In the genomic region with DNA sequence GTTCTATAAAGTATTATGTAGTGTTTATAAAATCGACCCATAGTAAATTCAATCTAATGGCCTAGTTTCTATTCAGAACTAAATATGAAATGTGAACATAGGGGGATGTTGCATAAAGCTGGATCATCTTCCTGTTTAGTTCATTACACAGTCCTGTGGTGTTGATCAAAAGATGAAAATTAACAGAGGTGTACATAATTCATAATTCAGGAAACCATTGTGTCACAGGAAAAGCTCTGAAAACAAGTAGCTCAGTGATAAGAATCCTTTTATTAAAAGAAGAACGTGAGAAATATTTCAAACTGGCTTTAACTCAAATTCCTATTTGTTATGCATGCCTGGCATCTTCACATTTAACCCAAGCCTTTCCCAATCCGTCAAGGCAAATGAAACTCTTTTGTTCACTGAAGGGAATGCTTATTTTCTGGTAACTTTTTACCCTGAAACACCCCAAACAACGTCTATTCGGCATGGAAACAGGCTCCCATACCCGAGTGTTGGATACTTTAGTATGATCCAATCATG, we compare ENCODE assay signal across 9 mouse cellular contexts.
A peak's percentile ranks its signal among the peaks of the same experiment; 100 is the strongest.
DNase-seq lines count a peak whose midpoint lies in the region; ATAC-seq and TF ChIP-seq lines count a peak whose summit lies in the region.
"Had no signal": no experiment of that assay in that cellular context is flagged by ENCODE, and none has a peak within 500 bp of the region (broad histone marks: within the 10 kb centered on the region; RNA-seq: fewer than 3 reads in every experiment).

No protein-coding gene starts in this region.

- no peaks in the 10 kb centered on the region for H3K36me3 ChIP-seq in midbrain, embryonic 11.5 days (ENCODE audit: control insufficient read depth, insufficient read depth, low read length)

- H3K4me1 ChIP-seq in brown adipose tissue, adult 24 weeks (ENCODE audit: control insufficient read depth, insufficient read depth, insufficient read length, low read length) = peaks cover 3% of the 10 kb centered on the region; the same call in 1 of the 2 replicates
- H3K4me1 ChIP-seq in midbrain, embryonic 11.5 days (ENCODE audit: control insufficient read depth, insufficient read depth, low read length) = peaks cover 5% of the 10 kb centered on the region; the same call in 1 of the 2 replicates

- no peak overlapping the region for H3K9ac ChIP-seq in midbrain, embryonic 11.5 days (ENCODE audit: low read length)

- TF ChIP-seq CTCF in gastrocnemius, adult 2 months (IDR thresholded peaks at IDR 0.05) = no peak
- no peak for TF ChIP-seq CTCF in layer of hippocampus, adult 2 months (conservative IDR thresholded peaks at IDR 0.05)

- peak overlapping the region; percentile 77 for H3K4me3 ChIP-seq in gastrocnemius, adult 2 months
- peak overlapping the region; percentile 41 for H3K4me3 ChIP-seq in layer of hippocampus, adult 2 months
- peak overlapping the region; percentile 24 for H3K4me3 ChIP-seq in brown adipose tissue, adult 24 weeks (ENCODE audit: insufficient read depth, low read depth, low read length)
- H3K4me3 ChIP-seq in midbrain, embryonic 11.5 days (ENCODE audit: low read depth, low read length) = no peak overlapping the region

- H3K9me3 ChIP-seq in midbrain, embryonic 11.5 days (ENCODE audit: control insufficient read depth, low read length) = no peaks in the 10 kb centered on the region

- H3K4me2 ChIP-seq in midbrain, embryonic 11.5 days = no peak overlapping the region

- intact Hi-C loops in gastrocnemius, adult 2 months (cut with DNase I) = no loop called here

- H3K27ac ChIP-seq in gastrocnemius, adult 2 months = peak overlapping the region; percentile 92
- peak overlapping the region; percentile 33 for H3K27ac ChIP-seq in layer of hippocampus, adult 2 months
- H3K27ac ChIP-seq in brown adipose tissue, adult 24 weeks (replicated peaks; ENCODE audit: low read depth, low read length) = peak overlapping the region; percentile 70
- no peak overlapping the region for H3K27ac ChIP-seq in midbrain, embryonic 11.5 days (ENCODE audit: low read depth, low read length)

- no peak for ATAC-seq in midbrain, embryonic 11.5 days (ENCODE audit: low FRiP score)

- DNase-seq in gastrocnemius, adult 2 months = no peak
- DNase-seq in gastrocnemius, postnatal 10 days = no peak
- no peak for DNase-seq in layer of hippocampus, adult 2 months (ENCODE audit: low spot score in 2 of 2)
- no peak for DNase-seq in layer of hippocampus, adult 18-20 months (ENCODE audit: low spot score in 2 of 2)
- DNase-seq in midbrain, embryonic 11.5 days (ENCODE audit: low spot score, missing footprints) = peak; percentile 41
- no peak for DNase-seq in gastrocnemius, adult 8-10 months (ENCODE audit: low spot score in 2 of 2)
- no peak for DNase-seq in yolk sac, embryonic 10.5 days (ENCODE audit: low spot score)
- DNase-seq: right cerebral cortex, postnatal 4 days had no signal

- no peaks in the 10 kb centered on the region for H3K27me3 ChIP-seq in midbrain, embryonic 11.5 days (ENCODE audit: control insufficient read depth, insufficient read depth, low read length)

- WGBS in midbrain, embryonic 11.5 days = 47% methylated on average over 6 of the region's 6 CpGs
